Mouse (Mus musculus): ENCODE data around the gene Foxr1. TPM values are rescaled to one million over a fixed set of nuclear protein-coding genes. Genes with fewer than 3 reads are reported as not detected.

Gene Foxr1
- total RNA-seq, 2 experiments from 2014 or later, result not detected

Small RNAs within 50 kb of the gene (microRNA-seq; reads per million reads assigned to microRNA genes)
- 0.59 to 1.1 reads per million in 2 experiments for gene Mir7085

Other genes with a start within 250 kb of the Foxr1 start
- 10 to 100 TPM; 55.1 to 58.4 TPM for gene Cbl, start 207.1 kb downstream of the Foxr1 start, total RNA-seq (2021)
- gene Ccdc153, start 200.5 kb downstream of the Foxr1 start, total RNA-seq (2021), result 1 to 10 TPM; 7.2 to 9.2 TPM
- gene Pdzd3, start 189.7 kb downstream of the Foxr1 start, total RNA-seq (2021), result 1 to 10 TPM in 1 of 2 experiments, under 1 TPM in 1; 0.98 to 1.0 TPM
- 10 to 100 TPM; 11.5 to 11.6 TPM for gene Nlrx1, start 172.5 kb downstream of the Foxr1 start, total RNA-seq (2021)
- gene Abcg4, start 152.5 kb downstream of the Foxr1 start, total RNA-seq (2021), result 10 to 100 TPM; 73.5 to 76.2 TPM
- 10 to 100 TPM; 25.9 to 26.5 TPM for gene Hinfp, start 135.5 kb downstream of the Foxr1 start, total RNA-seq (2021)
- 100 to 1,000 TPM; 108 to 115 TPM for gene C2cd2l, start 120.9 kb downstream of the Foxr1 start, total RNA-seq (2021)
- gene Dpagt1, start 115.1 kb downstream of the Foxr1 start, total RNA-seq (2021), result 10 to 100 TPM; 16.5 to 18.5 TPM
- 10 to 100 TPM; 69.9 to 74.3 TPM for gene H2afx, start 106.4 kb downstream of the Foxr1 start, total RNA-seq (2021)
- gene Hmbs, start 96.9 kb downstream of the Foxr1 start, total RNA-seq (2021), result 10 to 100 TPM; 18.9 to 32.5 TPM
- gene Vps11, start 79.5 kb downstream of the Foxr1 start, total RNA-seq (2021), result 10 to 100 TPM; 39.6 to 44.2 TPM
- gene Hyou1, start 61.6 kb downstream of the Foxr1 start, total RNA-seq (2021), result 10 to 100 TPM; 87.6 to 89.7 TPM
- 10 to 100 TPM; 36.4 to 39.0 TPM for gene Slc37a4, start 44.3 kb downstream of the Foxr1 start, total RNA-seq (2021)
- gene Rps25, start 34.0 kb downstream of the Foxr1 start, total RNA-seq (2021), result 100 to 1,000 TPM; 701 to 748 TPM
- gene Trappc4, start 33.5 kb downstream of the Foxr1 start, total RNA-seq (2021), result 100 to 1,000 TPM in 1 of 2 experiments, 10 to 100 TPM in 1; 84.2 to 109 TPM
- 10 to 100 TPM; 20.7 to 22.4 TPM for gene Ccdc84, start 22.6 kb downstream of the Foxr1 start, total RNA-seq (2021)
- gene Upk2, start 13.8 kb upstream of the Foxr1 start, total RNA-seq (2021), result not detected
- 10 to 100 TPM; 91.2 to 97.7 TPM for gene Bcl9l, start 41.7 kb upstream of the Foxr1 start, total RNA-seq (2021)
- not detected for gene Cxcr5, start 120.7 kb upstream of the Foxr1 start, total RNA-seq (2021)
- gene Ddx6, start 163.8 kb upstream of the Foxr1 start, total RNA-seq (2021), result 100 to 1,000 TPM; 112 to 113 TPM
- not detected for gene Treh, start 232.1 kb upstream of the Foxr1 start, total RNA-seq (2021)

Measured in layer of hippocampus, postnatal 10 days (tissue).